Mouse (Mus musculus) bone marrow, adult 2 months (tissue): ENCODE results near the gene Adgrf5.

ENCODE experiments used
- CTCF ChIP-seq: fragments of 200-500 bp; IDR thresholded peaks from 2 replicates; pipeline ENCODE4 v1.5.1; 2011; ENCODE audit warnings: low read length, control low read depth; ENCODE audit not compliant: control insufficient read depth, insufficient read depth
- POLR2A ChIP-seq: fragments of 200-500 bp; IDR thresholded peaks from 2 replicates; pipeline ENCODE4 v1.6.1; 2011; ENCODE audit warnings: low read depth, mild to moderate bottlenecking, control low read depth, low read length, borderline replicate concordance; ENCODE audit not compliant: control insufficient read depth

DNA sequence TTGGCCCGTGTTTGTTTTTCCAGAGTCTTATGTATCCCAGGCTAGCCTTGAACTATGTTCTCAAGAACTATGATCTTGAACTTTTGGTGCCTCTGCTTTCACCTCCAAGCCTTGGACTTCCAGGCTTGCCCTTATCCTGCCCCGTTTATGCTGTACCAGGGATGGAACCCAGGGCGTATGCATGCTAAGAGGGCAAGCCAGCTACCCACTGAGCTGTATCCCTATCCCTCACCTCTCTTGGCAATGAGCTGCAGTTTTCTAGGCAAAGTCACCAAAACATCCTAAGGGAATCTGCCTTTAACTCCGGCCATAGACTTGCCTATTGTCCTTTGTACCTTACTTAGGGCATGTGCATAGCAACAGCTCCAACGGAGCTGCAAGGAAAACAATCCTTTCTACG, 2.6 kb downstream of the Adgrf5 start:
- TF ChIP-seq CTCF (no peak), POLR2A (no peak)
